Mouse (Mus musculus) ovary, postnatal 14 days (tissue): ENCODE data around the gene Ssr2.

Source experiments
- DNase-seq: peaks from one replicate; pipeline ENCODE4 v3.0.0; 2022; ENCODE audit warnings: low spot score

Gene Ssr2

DNA sequence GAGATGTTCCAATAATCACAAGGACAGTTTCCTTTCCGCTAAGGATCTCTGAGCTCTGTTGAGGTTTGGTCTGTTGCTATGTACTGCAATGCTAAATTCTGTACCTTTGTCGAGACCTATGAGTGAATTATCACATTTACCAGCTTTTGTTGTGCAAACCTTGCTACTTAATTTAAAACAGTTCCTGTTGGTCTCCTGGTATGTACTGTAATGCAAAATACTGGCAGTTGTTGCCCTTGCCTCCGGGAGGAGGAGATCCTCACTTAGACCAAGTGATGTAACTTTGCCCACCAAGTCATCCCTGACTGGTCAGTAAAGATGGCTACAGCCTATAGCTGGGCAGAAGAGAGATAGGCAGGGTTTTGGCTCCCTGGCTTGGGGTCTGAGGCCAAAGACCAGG, at the start of gene Ssr2:
TSS of gene Ssr2 (plus strand) at position 337 of the 400 bp plus-strand sequence.
- no peak for DNase-seq

DNA sequence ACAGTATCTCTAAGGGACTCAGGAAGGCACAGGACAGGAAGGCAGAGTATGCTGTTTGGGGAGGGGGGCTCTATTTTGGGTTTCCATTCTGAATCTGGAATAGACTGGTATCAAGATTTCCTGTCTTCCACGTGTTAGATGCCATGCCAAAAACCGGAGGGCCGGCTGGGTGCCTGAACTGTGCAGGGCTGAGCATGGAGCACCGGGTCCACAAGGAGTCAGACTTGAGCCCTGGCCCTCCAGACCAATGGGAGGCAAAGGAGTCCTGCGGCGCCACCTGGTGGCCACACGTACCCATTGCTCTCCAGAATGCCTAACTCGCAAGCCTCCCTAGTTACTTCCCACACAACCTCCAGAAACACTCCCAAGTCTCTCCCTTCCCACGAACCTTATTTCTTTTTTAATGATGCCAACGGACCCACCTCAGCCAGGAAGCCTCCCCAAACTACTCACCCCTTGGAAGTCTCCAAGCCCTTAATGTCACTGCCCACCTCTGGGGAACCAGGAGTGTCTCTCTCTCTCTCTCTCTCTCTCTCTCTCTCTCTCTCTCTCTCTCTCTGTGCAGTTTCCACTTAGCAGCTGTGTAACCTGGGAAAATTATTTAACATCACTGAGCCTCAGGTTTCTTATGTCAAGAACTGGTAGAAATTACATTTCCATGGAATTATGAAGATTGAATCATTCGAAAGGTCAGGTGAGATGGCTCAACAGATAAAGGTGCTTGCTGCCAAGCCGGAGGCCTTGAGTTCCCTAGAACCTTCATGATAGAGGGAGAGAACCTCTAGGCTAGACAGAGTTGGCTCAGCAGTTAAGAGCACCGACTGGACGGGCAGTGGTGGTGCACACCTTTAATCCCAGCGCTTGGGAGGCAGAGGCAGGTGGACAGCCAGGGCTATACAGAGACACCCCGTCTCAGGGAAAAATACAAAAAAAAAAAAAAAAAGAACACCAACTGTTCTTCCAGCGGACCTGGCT, 49.2 kb upstream of the Ssr2 start:
- peak; percentile 76 for DNase-seq

GRCm38 (mm10) chr3:88527565-88527964, 48.1 kb upstream of the Ssr2 start:
- DNase-seq, result no peak

- no peak for DNase-seq
Observed at GRCm38 (mm10) chr3:88528646-88529045, 47.0 kb upstream of the Ssr2 start.

- DNase-seq, result no peak
Observed at GRCm38 (mm10) chr3:88529204-88530000, 46.3 kb upstream of the Ssr2 start.

- no peak for DNase-seq
Observed at GRCm38 (mm10) chr3:88530082-88530864, 45.4 kb upstream of the Ssr2 start.

DNA sequence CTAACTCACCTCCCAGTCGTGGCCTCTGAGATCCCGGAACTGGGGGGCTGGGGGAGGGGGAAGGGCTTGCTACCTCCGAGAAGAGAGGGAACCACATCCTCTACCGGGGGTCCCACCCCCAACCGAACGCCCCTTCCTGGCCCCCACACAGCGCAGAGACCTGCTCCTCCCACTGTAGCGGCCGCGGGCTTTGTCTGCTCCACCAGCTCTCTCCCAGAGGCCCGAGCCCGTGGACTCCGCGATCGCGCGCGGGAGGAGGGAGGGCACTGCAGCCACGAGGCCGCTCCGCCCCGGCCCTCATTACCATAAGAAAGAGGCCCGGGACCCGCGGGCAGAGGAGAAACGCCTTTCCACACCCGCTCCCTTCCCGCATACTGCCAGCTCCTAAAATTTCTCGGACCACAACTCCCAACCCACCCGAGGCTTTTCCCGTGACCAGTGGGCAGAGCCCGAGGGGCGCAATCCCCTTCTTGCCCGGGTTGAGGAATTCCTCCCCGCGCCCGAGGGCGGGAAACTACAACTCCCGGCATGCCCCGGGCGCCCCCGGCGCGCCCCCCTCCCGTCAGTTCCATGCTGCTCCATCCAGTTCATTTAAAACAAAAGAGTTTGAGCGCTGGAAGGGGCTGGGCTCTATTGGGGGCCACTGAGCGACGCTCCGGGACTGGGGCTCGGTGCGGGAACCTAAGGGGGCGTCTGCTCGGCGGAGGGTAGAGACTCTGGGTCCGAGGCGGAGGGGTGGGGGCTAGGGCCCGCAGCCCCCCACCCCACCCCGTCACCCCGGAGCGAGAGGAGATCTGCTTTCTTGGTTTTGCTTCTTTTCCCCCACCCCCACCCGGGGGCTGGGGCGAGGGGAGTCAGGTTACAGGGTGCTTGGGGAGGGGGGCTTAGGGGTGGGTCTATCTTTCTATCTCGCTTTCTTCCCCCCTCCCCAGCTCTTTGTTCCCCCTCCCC, 44.1 kb upstream of the Ssr2 start:
- DNase-seq, result peak; percentile 80

DNA sequence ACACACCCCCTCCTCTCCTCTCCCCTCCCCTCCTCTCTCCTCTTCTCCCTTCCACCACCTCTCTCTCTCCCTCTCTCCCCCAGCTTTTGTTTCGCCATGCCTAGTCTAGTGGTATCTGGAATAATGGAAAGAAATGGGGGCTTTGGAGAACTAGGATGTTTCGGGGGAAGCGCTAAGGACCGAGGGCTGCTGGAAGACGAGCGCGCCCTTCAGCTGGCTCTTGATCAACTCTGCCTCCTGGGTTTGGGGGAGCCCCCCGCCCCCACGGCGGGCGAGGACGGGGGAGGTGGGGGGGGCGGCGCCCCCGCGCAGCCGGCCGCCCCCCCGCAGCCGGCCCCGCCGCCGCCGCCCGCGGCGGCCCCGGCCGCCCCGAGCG, 43.4 kb upstream of the Ssr2 start, which contains the start of gene Mex3a:
TSS of gene Mex3a (plus strand) at position 97 of the 376 bp plus-strand sequence.
- no peak for DNase-seq

GRCm38 (mm10) chr3:88532689-88533511, 42.8 kb upstream of the Ssr2 start:
- DNase-seq, result no peak

GRCm38 (mm10) chr3:88533706-88534105, 42.0 kb upstream of the Ssr2 start:
- no peak for DNase-seq

GRCm38 (mm10) chr3:88535005-88535404, 40.7 kb upstream of the Ssr2 start:
- no peak for DNase-seq

GRCm38 (mm10) chr3:88535527-88535926, 40.1 kb upstream of the Ssr2 start:
- DNase-seq, result no peak

- DNase-seq, result no peak
Observed at GRCm38 (mm10) chr3:88536103-88536930, 39.4 kb upstream of the Ssr2 start.

GRCm38 (mm10) chr3:88537146-88537545, 38.5 kb upstream of the Ssr2 start:
- no peak for DNase-seq

DNA sequence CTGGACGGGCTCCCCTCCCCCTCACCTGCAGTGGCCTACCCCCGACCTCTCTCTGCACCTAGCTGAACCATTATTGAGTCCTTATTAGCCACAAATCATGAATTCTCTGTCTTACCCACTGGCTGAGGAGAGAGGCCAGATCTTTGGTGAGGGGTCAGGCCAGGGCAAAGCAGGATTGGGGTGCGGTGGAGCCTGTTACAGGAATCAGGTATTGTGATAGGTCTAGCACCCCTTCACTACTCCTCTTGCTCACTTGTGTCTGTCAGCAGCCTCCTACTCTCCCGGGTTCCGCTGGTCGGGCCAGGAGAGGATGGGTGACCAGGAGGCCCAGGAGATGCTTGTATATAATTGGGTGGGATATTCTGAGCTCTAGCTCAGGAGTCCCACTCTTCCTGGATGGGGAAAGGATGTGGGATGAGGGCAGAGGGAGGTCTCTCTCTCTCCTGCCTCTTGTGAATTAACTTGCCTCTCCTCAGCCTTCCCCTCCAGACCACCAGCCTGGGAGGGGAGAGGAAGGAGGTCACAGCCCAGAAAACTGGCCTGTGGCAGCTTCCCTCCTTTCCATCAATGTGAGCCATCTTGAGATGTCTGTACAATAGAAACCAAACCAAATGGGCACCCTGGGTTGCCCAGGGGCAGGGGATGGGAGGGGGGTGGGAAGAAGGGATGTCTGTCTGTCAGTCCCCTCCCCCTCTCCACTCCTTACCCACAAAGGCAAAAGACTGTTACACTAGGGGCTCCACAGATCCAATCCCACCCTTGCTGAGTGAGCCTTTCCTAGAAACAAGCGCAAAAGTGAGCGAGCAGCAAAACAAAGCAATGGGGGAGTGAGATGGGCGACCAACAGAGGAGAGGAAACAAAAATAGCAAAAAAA, 37.2 kb upstream of the Ssr2 start:
- no peak for DNase-seq

GRCm38 (mm10) chr3:88539397-88539796, 36.3 kb upstream of the Ssr2 start:
- no peak for DNase-seq

DNA sequence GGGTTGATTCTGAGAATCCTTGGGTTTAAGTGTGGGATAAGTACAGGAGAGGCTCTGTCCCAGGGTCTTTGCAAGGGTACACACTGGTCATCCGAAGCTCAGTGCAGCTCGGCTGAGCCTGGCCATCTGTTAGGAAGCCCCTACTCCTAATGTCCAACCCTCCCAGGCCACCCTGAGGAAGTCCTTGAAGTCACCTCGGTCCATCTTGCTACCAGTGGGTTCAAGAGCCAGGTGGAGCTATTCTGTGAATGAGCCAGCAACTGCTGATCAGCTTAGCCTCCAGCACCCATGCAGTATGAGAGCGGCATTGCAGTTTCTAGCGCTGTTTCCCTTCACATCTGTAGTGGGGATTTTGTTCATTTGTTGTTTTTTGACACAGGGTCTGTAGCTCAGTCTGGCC, 35.6 kb upstream of the Ssr2 start:
- no peak for DNase-seq
